Mouse (Mus musculus): ENCODE results near the gene Clic1. TPM values are rescaled to one million over a fixed set of nuclear protein-coding genes. Genes with fewer than 3 reads are reported as not detected.

Gene Clic1
- polyA plus RNA-seq, 1 experiment from 2014 or later: 102 TPM

- H3K36me3 ChIP-seq: peaks cover 86% of the 10 kb centered on the region
- no peak for ATAC-seq (ENCODE audit: low FRiP score)
- WGBS: 92% methylated on average over 15 of the region's 15 CpGs
- H3K4me3 ChIP-seq: no peak overlapping the region
- no peaks in the 10 kb centered on the region for H3K27me3 ChIP-seq
- H3K9me3 ChIP-seq: no peaks in the 10 kb centered on the region
- no peak overlapping the region for H3K4me2 ChIP-seq
- no peak overlapping the region for H3K27ac ChIP-seq
- 0 out of 2 replicates have a peak overlapping the region, but pooled peaks have one; percentile 19 for H3K9ac ChIP-seq
- peaks cover 14% of the 10 kb centered on the region for H3K4me1 ChIP-seq (replicated peaks)
Observed at GRCm38 (mm10) chr17:35094475-35095365, 45.0 kb downstream of the Clic1 start.

DNA sequence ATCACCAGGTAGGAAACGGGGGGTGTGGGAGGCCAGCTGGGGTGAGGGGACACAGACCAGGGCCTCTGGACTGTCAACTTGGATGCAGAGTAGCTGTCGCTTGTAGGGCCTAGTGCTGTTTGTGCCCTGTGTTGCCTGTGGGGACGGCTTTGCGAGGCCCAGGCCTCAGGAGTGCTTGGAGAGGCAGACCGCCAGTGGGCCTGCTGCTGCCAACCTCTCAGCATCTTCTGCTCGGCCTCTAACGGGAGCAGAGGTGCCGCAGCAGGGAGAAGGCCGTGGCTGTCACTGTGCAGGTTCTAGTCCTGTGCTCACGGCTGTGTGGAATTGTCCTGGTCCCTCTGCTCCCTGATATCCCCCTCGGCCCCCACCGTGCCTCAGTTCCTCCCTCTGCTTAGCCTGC lies 46.8 kb downstream of the Clic1 start:
- WGBS: 88% methylated on average over 12 of the region's 12 CpGs
- H3K4me1 ChIP-seq (replicated peaks): no peaks in the 10 kb centered on the region
- ATAC-seq (ENCODE audit: low FRiP score): no peak
- H3K36me3 ChIP-seq: peaks cover 97% of the 10 kb centered on the region
- no peak overlapping the region for H3K4me3 ChIP-seq
- H3K27me3 ChIP-seq: no peaks in the 10 kb centered on the region
- H3K9me3 ChIP-seq: no peaks in the 10 kb centered on the region
- 0 out of 2 replicates have a peak overlapping the region, but pooled peaks have one; percentile 13 for H3K9ac ChIP-seq
- no peak overlapping the region for H3K4me2 ChIP-seq
- H3K27ac ChIP-seq: no peak overlapping the region

- Histone ChIP-seq H3K27me3 (no peaks in the 10 kb centered on the region), H3K36me3 (peaks cover 98% of the 10 kb centered on the region), H3K9me3 (no peaks in the 10 kb centered on the region), H3K4me2 (no peak overlapping the region), H3K4me1 (replicated peaks) (no peaks in the 10 kb centered on the region), H3K9ac (no peak overlapping the region), H3K4me3 (no peak overlapping the region), H3K27ac (no peak overlapping the region)
- no peak for ATAC-seq (ENCODE audit: low FRiP score)
- WGBS: 80% methylated on average over 12 of the region's 12 CpGs
Observed at GRCm38 (mm10) chr17:35097164-35097655, 47.4 kb downstream of the Clic1 start.

GRCm38 (mm10) chr17:35100196-35100765 lies 50.5 kb downstream of the Clic1 start:
- 80% methylated on average over 10 of the region's 10 CpGs for WGBS

GRCm38 (mm10) chr17:35101161-35101560 lies 51.4 kb downstream of the Clic1 start:
- WGBS: 93% methylated on average over 11 of the region's 11 CpGs
- H3K4me3 ChIP-seq: no peak overlapping the region
- H3K4me2 ChIP-seq: no peak overlapping the region
- H3K9ac ChIP-seq: no peak overlapping the region
- no peaks in the 10 kb centered on the region for H3K27me3 ChIP-seq
- peaks cover 4% of the 10 kb centered on the region for H3K4me1 ChIP-seq (replicated peaks)
- H3K27ac ChIP-seq: no peak overlapping the region
- H3K9me3 ChIP-seq: no peaks in the 10 kb centered on the region
- peaks cover 82% of the 10 kb centered on the region for H3K36me3 ChIP-seq
- no peak for ATAC-seq (ENCODE audit: low FRiP score)

More at GRCm38 (mm10) chr17:35100196-35100765, 50.5 kb downstream of the Clic1 start:
- no peak overlapping the region for H3K4me3 ChIP-seq
- peaks cover 90% of the 10 kb centered on the region for H3K36me3 ChIP-seq
- H3K4me1 ChIP-seq (replicated peaks): no peaks in the 10 kb centered on the region
- H3K9ac ChIP-seq: peak overlapping the region; percentile 19; the same call in 1 of the 2 replicates
- H3K4me2 ChIP-seq: no peak overlapping the region
- no peak for ATAC-seq (ENCODE audit: low FRiP score)
- no peak overlapping the region for H3K27ac ChIP-seq
- H3K27me3 ChIP-seq: no peaks in the 10 kb centered on the region
- H3K9me3 ChIP-seq: no peaks in the 10 kb centered on the region

- H3K4me1 ChIP-seq (replicated peaks): peaks cover 7% of the 10 kb centered on the region
- 0 out of 2 replicates have a peak overlapping the region, but pooled peaks have one; percentile 24 for H3K9ac ChIP-seq
- ATAC-seq (ENCODE audit: low FRiP score): no peak
- no peak overlapping the region for H3K4me2 ChIP-seq
- H3K27ac ChIP-seq: no peak overlapping the region
- no peaks in the 10 kb centered on the region for H3K9me3 ChIP-seq
- WGBS: 76% methylated on average over 8 of the region's 8 CpGs
- no peak overlapping the region for H3K4me3 ChIP-seq
- H3K27me3 ChIP-seq: no peaks in the 10 kb centered on the region
- H3K36me3 ChIP-seq: peaks cover 70% of the 10 kb centered on the region
Observed at GRCm38 (mm10) chr17:35102299-35102698, 52.5 kb downstream of the Clic1 start.

DNA sequence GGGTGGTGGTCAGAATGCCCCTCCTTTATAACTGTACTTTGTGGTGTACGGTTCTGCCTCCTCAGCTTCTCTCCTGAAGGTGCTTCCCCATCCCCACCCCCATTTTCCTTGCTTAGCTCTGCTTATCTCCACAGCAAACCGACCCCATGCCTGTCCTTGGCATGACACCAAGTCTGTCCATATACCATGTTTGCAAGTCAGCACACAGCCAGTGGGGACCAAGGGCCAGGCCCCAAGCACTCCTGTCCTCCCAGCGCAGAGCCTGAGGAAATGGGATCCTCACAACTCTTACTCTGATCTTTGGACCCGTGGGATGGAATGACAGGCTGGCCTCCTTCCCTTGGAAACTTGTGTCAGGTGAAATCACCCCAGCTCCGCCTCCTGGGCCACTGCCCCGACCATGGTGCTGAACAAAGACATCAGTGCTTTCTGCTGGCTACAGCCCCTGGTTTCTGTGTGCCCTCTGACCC lies 53.5 kb downstream of the Clic1 start:
- no peaks in the 10 kb centered on the region for H3K9me3 ChIP-seq
- 75% methylated on average over 6 of the region's 6 CpGs for WGBS
- peaks cover 7% of the 10 kb centered on the region for H3K4me1 ChIP-seq (replicated peaks)
- peak overlapping the region; percentile 24; the same call in 1 of the 2 replicates for H3K9ac ChIP-seq
- no peak for ATAC-seq (ENCODE audit: low FRiP score)
- no peaks in the 10 kb centered on the region for H3K27me3 ChIP-seq
- H3K4me3 ChIP-seq: no peak overlapping the region
- no peak overlapping the region for H3K4me2 ChIP-seq
- H3K36me3 ChIP-seq: peaks cover 61% of the 10 kb centered on the region
- no peak overlapping the region for H3K27ac ChIP-seq

DNA sequence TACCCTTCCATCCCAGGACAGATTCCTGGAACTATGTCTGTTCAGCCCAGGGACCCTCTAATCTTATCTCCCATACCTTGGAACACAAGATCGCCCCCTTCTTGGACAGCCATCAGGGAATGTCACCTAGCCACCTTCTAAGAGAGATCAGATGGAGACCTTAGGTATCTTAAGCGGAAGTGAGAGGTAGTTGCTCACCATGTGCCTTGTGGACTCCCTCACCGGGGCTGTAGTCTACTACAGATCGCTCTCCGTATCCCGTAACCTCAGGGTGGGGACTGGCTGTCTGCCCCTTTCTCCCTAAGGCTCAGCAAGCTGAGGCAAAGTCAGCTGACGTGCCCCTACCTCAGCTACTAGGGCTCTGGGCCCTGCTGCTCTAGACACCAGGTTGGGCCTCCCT lies 54.3 kb downstream of the Clic1 start:
- peaks cover 7% of the 10 kb centered on the region for H3K4me1 ChIP-seq (replicated peaks)
- H3K4me2 ChIP-seq: no peak overlapping the region
- H3K27ac ChIP-seq: no peak overlapping the region
- H3K27me3 ChIP-seq: no peaks in the 10 kb centered on the region
- 0 out of 2 replicates have a peak overlapping the region, but pooled peaks have one; percentile 13 for H3K9ac ChIP-seq
- no peaks in the 10 kb centered on the region for H3K9me3 ChIP-seq
- 96% methylated on average over 7 of the region's 7 CpGs for WGBS
- H3K4me3 ChIP-seq: no peak overlapping the region
- H3K36me3 ChIP-seq: peaks cover 52% of the 10 kb centered on the region
- ATAC-seq (ENCODE audit: low FRiP score): no peak

- H3K27me3 ChIP-seq: no peaks in the 10 kb centered on the region
- no peak for ATAC-seq (ENCODE audit: low FRiP score)
- 80% methylated on average over 6 of the region's 6 CpGs for WGBS
- H3K4me3 ChIP-seq: no peak overlapping the region
- H3K9ac ChIP-seq: no peak overlapping the region
- no peak overlapping the region for H3K4me2 ChIP-seq
- no peak overlapping the region for H3K27ac ChIP-seq
- peaks cover 46% of the 10 kb centered on the region for H3K36me3 ChIP-seq
- no peaks in the 10 kb centered on the region for H3K9me3 ChIP-seq
- H3K4me1 ChIP-seq (replicated peaks): peaks cover 7% of the 10 kb centered on the region
Observed at GRCm38 (mm10) chr17:35104754-35105153, 55.0 kb downstream of the Clic1 start.

DNA sequence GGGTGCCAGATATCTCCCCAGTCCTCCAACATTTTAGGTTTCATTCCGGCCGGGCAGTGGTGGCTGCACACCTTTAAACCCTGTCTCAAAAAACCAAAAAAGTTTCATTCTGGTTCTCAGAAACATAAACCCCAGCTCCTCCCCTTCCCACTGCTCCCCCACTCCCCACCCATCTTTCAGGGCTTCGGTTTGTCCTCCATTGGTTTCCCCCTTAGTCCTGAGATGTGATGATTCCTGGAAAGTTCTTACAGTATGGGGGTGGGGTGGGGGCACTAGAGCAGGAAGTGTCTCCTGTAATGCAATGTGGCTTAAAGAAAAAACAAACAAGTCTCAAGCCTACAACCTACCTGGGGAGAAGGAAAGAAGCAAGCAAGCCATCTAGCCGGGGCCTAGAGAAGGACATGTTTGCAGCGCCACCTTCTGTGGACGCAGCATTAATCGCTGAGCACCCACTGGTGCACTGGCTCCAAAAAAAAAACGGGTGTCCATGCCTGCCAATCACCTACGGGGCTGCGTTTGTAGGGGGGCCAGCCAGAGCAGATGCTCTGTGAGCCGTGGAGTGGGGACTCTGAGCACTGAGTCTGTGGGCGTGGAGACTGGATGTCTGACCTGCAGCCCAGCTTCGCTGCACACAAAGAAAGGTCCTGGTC lies 56.1 kb downstream of the Clic1 start:
- peaks cover 7% of the 10 kb centered on the region for H3K4me1 ChIP-seq (replicated peaks)
- H3K27me3 ChIP-seq: no peaks in the 10 kb centered on the region
- peak overlapping the region; percentile 11; the same call in 1 of the 2 replicates for H3K4me3 ChIP-seq
- peaks cover 35% of the 10 kb centered on the region for H3K36me3 ChIP-seq
- H3K9me3 ChIP-seq: no peaks in the 10 kb centered on the region
- H3K9ac ChIP-seq: peak overlapping the region; percentile 65
- ATAC-seq (ENCODE audit: low FRiP score): 0 out of 2 replicates have a peak, but pooled peaks have one; percentile 24
- 23% methylated on average over 13 of the region's 13 CpGs for WGBS
- peak overlapping the region; percentile 39; the same call in 1 of the 2 replicates for H3K4me2 ChIP-seq
- no peak overlapping the region for H3K27ac ChIP-seq

GRCm38 (mm10) chr17:35106522-35106921 lies 56.8 kb downstream of the Clic1 start:
- Histone ChIP-seq H3K27me3 (no peaks in the 10 kb centered on the region), H3K4me2 (no peak overlapping the region), H3K9ac (0 out of 2 replicates have a peak overlapping the region, but pooled peaks have one; percentile 65), H3K36me3 (peaks cover 28% of the 10 kb centered on the region), H3K4me1 (replicated peaks) (peaks cover 7% of the 10 kb centered on the region), H3K27ac (no peak overlapping the region), H3K4me3 (no peak overlapping the region), H3K9me3 (no peaks in the 10 kb centered on the region)
- no peak for ATAC-seq (ENCODE audit: low FRiP score)
- 72% methylated on average over 3 of the region's 3 CpGs for WGBS

DNA sequence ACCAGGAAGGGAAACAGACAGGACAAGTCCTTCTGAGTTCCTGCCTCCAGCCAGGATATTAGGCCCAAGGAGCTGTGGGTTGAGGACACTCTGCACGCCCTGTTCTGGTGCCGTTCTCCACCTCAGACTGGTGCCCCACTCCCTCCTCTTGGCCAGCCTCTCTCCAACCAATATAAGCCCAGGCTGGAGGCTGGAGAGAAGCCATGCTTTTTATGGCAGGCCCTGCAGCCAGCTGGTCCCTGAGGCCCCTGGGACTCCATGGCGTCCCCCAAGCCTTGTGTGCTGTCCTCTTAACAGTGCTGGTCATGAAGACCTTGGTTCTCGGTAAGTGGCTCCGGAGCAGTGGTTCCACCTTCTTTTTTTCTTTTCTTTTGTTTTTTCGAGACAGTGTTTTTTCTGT lies 58.3 kb downstream of the Clic1 start, which contains the start of gene Ly6g5c:
Ly6g5c (plus strand) TSS at position 183 of the 400 bp plus-strand sequence.
- no peaks in the 10 kb centered on the region for H3K9me3 ChIP-seq
- peaks cover 7% of the 10 kb centered on the region for H3K4me1 ChIP-seq (replicated peaks)
- peaks cover 12% of the 10 kb centered on the region for H3K36me3 ChIP-seq
- H3K27me3 ChIP-seq: no peaks in the 10 kb centered on the region
- H3K4me2 ChIP-seq: no peak within 1 kb of the TSS
- no peak within 1 kb of the TSS for H3K4me3 ChIP-seq
- no peak within 1 kb of the TSS for H3K9ac ChIP-seq
- H3K27ac ChIP-seq: no peak within 1 kb of the TSS
- ATAC-seq (ENCODE audit: low FRiP score): no peak
- 89% methylated on average over 6 of the region's 6 CpGs for WGBS
